Mouse (Mus musculus) brain, adult 2 months (tissue): ENCODE data around the gene Col11a2.

Source experiments
- DNase-seq: peaks from one replicate; pipeline ENCODE4 v3.0.0; 2011; ENCODE audit warnings: low read depth, low spot score

Col11a2 gene

DNA sequence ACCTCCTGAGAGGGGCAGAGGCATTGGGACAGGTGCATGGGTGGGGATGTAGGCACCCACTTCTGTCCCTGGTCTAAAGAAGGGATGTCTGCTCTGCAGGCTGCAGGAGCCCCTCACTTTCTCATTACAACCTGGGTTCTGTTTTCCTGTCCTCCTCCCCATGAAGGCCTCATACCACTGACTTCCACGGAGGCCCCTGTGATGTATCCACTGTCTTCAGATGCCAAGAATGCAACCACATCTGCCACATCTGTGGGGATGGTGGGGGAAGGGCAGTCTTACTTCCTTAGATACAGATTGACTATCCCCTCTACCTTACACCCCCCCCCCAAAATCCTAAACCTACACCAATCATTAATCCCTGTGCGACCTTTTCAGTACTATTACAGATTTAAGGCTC, 13.0 kb upstream of the Col11a2 start:
- DNase-seq: no peak

DNA sequence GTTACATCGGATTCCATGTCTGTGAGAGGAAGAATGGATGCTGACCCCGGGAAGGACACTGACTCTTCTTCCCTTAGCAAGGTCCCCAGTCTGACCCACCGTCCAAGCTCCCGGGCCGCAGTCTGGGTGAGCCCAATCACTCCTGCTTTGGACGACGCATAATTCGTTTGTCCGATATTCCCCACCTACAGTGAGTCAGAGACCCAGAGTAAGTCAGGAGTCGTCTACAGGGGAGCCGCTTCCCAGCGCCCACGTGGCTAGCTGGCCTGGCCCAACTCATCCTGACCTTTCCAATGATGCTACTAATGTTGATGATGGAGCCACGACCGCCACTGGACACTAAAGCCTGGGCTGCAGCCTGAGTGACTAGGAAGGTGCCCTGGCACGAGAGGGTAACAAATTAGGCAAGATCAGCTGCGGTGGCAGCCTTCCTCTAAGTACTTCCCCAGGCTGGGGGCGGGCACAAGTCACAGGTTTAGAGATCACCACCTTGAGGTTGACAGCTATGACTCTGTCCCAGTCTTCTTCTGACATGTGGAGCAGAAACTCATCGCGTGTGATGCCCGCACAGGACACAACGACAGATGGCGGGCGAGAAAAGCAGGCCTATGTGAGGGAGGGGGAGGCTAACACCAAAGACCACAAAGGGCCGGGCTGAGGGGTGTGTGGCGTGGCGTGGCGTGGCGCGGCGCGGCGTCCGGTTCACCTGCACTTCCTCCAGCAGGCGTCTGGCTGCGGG, 12.2 kb upstream of the Col11a2 start:
- peak; percentile 50 for DNase-seq

GRCm38 (mm10) chr17:34027656-34028223, 11.5 kb upstream of the Col11a2 start, which contains the start of gene H2-Ke6:
TSS of gene H2-Ke6 (minus strand) at chr17:34028060.
- DNase-seq: peak; percentile 96

DNA sequence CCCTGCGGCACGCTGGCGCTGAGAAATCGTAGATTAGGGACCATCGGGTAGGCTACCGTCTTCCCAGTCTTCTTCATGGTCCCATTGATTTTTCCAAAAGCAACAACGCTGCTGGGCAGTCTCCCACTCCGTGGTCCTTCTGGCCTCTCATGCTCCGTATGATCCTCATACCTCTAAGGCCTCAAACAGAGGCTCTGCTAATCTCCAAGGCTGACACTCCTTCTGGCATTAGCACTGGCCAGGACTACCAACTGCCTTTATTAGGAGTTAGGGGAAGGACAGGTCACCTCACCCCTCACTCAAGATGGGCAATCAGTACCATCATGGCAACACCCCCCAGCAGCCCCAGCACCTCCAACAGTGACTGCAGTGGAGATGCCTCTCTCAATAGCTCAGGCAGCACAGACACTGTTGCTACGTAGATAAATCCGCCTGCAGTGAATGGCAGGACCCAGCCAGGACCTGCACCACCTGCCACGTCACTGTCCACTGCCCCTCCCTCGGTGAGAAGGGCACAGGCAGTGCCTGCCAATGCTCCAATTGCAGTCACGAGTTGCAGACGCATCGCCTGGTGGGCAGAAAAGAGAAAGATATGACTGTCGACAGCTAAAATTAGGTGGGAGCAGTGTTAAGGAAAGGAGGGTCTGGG, 10.6 kb upstream of the Col11a2 start:
- DNase-seq: no peak

GRCm38 (mm10) chr17:34029150-34029889, 9.9 kb upstream of the Col11a2 start:
- no peak for DNase-seq

- no peak for DNase-seq
Observed at GRCm38 (mm10) chr17:34029890-34030595, 9.2 kb upstream of the Col11a2 start.

DNA sequence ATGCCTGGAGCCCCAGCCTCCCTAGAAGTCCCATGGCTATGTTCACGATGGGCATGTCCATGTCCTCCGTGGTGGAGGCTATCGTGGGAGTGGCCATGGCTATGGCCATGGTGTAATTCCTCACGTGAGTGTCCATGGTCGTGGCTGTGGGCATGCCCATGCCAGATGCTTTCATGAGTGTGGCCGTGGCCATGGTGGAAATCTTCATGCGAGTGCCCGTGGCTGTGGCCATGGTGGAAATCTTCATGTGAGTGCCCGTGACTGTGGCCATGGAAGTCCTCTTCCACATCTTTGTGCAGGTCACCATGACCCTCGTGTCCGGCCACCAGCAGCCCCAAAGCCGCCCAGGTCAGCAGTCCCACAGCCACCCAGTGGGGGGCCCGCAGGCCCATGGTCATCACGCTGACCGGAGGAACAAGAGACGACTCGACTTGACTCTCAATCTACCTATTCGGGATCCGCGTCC, 8.3 kb upstream of the Col11a2 start:
- DNase-seq: no peak

GRCm38 (mm10) chr17:34031465-34032173, 7.6 kb upstream of the Col11a2 start, which contains the start of the genes Slc39a7 and Rxrb:
TSS of gene Slc39a7 (minus strand) at chr17:34031682.
TSS of gene Rxrb (plus strand) at chr17:34031812.
- DNase-seq: peak; percentile 99

- peak; percentile 65 for DNase-seq
Observed at GRCm38 (mm10) chr17:34032174-34032632, 7.0 kb upstream of the Col11a2 start.

GRCm38 (mm10) chr17:34032806-34033205, 6.4 kb upstream of the Col11a2 start:
- DNase-seq: no peak

GRCm38 (mm10) chr17:34033441-34033840, 5.8 kb upstream of the Col11a2 start:
- DNase-seq: no peak

DNA sequence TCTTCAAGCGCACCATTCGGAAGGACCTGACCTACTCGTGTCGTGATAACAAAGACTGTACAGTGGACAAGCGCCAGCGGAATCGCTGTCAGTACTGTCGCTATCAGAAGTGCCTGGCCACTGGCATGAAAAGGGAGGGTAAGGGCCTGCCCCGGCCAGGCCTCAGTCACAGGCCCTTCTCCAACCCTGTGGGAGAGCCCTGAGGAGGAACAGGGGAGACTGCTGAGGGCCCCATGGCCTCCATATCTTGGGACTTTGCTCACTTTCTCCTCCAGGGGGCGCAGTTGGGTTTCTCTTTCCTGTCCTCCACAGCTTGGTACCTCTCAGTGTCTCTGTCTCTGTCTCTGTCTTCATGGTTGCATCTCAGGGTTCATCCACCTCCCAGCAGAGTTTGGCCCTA, 5.2 kb upstream of the Col11a2 start:
- peak; percentile 73 for DNase-seq

DNA sequence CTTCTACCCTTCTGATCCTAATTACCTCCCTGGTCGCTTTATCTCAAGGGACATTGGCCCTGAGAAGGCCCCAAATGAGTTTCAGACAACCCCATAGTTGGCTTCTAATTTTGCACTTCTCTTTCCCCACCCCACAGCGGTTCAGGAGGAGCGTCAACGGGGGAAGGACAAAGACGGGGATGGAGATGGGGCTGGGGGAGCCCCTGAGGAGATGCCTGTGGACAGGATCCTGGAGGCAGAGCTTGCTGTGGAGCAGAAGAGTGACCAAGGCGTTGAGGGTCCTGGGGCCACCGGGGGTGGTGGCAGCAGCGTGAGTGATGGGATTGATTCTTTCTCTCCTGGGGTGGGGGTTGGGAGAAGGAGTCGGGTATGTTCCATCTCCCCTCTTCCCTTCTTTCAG, 3.7 kb upstream of the Col11a2 start:
- DNase-seq: no peak

DNA sequence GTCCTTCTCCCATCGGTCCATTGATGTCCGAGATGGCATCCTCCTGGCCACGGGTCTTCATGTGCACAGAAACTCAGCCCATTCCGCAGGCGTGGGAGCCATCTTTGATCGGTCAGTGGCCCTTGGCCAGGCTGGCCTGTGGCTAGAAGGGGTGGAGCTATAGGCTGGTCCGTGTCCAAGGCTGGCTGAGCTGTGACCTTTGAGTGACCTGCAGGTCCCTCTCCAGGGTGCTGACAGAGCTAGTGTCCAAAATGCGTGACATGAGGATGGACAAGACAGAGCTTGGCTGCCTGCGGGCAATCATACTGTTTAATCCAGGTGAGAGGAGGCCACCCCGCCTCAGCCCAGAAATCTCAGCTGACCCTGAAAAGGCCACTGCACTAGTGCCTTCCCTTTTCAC, 2.6 kb upstream of the Col11a2 start:
- peak; percentile 58 for DNase-seq

- no peak for DNase-seq
Observed at GRCm38 (mm10) chr17:34037241-34037640, 2.0 kb upstream of the Col11a2 start.

GRCm38 (mm10) chr17:34038440-34038839, 797 bp upstream of the Col11a2 start:
- DNase-seq: peak; percentile 89

DNA sequence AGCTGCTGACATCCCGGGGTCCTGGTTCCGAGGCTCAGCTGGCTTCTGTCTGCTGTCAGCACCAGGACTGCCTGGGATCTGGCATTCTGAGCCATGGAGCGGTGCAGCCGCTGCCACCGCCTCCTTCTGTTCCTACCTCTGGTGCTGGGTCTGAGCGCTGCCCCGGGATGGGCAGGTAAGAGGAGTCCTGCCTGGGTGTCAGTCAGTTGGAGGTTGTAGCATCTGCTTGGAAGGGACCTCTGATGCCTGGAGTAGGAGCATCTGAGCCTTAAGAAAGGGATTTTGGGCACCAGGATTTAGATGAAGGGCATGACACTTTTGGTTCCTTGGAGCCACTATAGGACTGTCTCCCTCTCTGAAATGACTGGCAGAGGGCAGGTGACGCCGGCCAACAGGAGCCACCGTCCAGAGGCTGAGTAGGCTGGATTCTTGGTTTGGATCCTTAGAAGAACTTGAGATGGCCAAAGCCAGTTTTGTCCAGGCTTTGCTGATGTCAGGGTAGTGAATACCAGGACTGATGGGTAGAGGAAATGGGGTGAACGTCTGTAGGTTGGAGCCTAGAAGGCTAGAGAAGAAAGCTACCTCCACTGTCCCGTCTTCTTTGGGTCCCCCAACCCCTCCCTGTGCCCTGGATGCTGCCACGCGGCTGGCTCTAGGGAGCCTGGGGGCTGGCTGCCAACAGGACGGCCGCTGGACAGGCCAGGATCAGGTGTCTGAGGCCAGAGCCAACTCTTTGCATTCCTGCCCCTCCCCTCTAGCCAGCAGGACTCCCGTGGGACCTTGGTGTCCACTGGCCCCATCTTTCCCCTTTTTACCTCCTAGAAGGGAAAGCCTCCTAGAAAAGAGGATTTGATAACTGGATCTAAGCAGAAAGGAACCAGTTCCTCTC, 569 bp downstream of the Col11a2 start:
- no peak for DNase-seq

DNA sequence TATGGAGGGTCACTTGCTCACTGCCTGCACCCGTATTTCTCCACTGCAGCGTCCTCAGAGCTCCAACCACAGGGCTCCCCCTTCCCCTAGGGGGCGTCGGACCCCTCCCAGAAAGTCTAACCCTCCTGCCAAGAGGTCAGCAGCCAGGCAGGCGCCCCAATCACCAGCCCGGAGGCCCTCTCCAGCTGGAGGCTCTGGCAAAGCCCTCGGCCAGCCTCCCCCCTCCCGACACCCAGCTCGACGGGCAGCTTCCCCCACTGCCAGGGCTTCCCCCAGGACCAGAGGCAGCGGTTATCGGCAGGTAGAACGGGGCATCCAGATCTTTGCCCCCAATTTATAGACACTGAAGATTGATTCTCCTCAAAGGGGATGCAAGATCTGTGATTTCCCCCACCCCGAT, 6.7 kb downstream of the Col11a2 start:
- no peak for DNase-seq

GRCm38 (mm10) chr17:34047404-34048050, 8.3 kb downstream of the Col11a2 start:
- no peak for DNase-seq
